Mouse (Mus musculus) liver, adult 2 months (tissue): Measurements from ENCODE around the gene Loxl3. TPM values are rescaled to one million over a fixed set of nuclear protein-coding genes. Genes with fewer than 3 reads are reported as not detected.

Source experiments
- DNase-seq: peaks from one replicate; pipeline ENCODE4 v3.0.0-alpha.2; 2011; ENCODE audit warnings: low read depth, low spot score; ENCODE audit errors: extremely low read depth
- H3K27ac ChIP-seq: fragments of 200-500 bp; replicated peaks from 2 replicates; pipeline ENCODE4 v1.5.1; 2012; ENCODE audit warnings: low read depth, mild to moderate bottlenecking, control low read depth, inconsistent platforms, low read length; ENCODE audit not compliant: insufficient read depth
- H3K27me3 ChIP-seq: fragments of 200-500 bp; 2 replicates; pipeline ENCODE4 v1.6.1; 2012; ENCODE audit warnings: mild to moderate bottlenecking, moderate library complexity, low read length, inconsistent platforms; ENCODE audit not compliant: control insufficient read depth, insufficient read depth
- H3K36me3 ChIP-seq: fragments of 200-500 bp; 2 replicates; pipeline ENCODE4 v1.6.1; 2012; ENCODE audit warnings: low read length, inconsistent platforms; ENCODE audit not compliant: control insufficient read depth, insufficient read depth
- H3K4me1 ChIP-seq: fragments of 200-500 bp; 2 replicates; pipeline ENCODE4 v1.6.1; 2011; ENCODE audit warnings: low read length; ENCODE audit not compliant: control insufficient read depth, insufficient read depth
- H3K4me3 ChIP-seq: fragments of 200-500 bp; 2 replicates; pipeline ENCODE4 v1.5.1; 2011; ENCODE audit warnings: low read depth, mild to moderate bottlenecking, control low read depth, low read length, moderate library complexity; ENCODE audit not compliant: insufficient read depth
- H3K79me2 ChIP-seq: fragments of 200-500 bp; 2 replicates; pipeline ENCODE4 v1.6.1; 2012; ENCODE audit warnings: inconsistent platforms, mild to moderate bottlenecking, low read length, moderate library complexity; ENCODE audit not compliant: control insufficient read depth, insufficient read depth
- H3K9ac ChIP-seq: fragments of 200-500 bp; 2 replicates; pipeline ENCODE4 v1.6.1; 2012; ENCODE audit warnings: low read depth, mild to moderate bottlenecking, control low read depth, inconsistent platforms, low read length
- CTCF ChIP-seq: fragments of 200-500 bp; IDR thresholded peaks from 2 replicates; pipeline ENCODE4 v1.5.1; 2011; ENCODE audit warnings: low read depth, low read length, control low read depth
- POLR2A ChIP-seq: fragments of 200-500 bp; IDR thresholded peaks from 2 replicates; pipeline ENCODE4 v1.6.1; 2011; ENCODE audit warnings: low read length, control low read depth; ENCODE audit not compliant: insufficient read depth; ENCODE audit errors: extremely low read depth
- WGBS: fragments of 180-500 bp; shearing (Covaris S2); methylation state at CpG from one replicate; pipeline ENCODE4 v1.1.7; 2018; 5-methylcytosine and 5-hydroxymethylcytosine counted together
- polyA plus RNA-seq: library from polyadenylated mRNA; depleted of rRNA; stranded (reverse); fragments of >200 nt; gene quantifications from 2 replicates; pipeline ENCODE4 v1.2.3, GENCODE M21; 2012
- total RNA-seq: library from RNA; depleted of rRNA; stranded (reverse); fragments of >200 nt; gene quantifications from 2 replicates; pipeline ENCODE4 v1.2.3, GENCODE M21; 2014

Gene Loxl3
- total and polyA plus RNA-seq, 2 experiments: 1.1 to 1.3 TPM

DNA sequence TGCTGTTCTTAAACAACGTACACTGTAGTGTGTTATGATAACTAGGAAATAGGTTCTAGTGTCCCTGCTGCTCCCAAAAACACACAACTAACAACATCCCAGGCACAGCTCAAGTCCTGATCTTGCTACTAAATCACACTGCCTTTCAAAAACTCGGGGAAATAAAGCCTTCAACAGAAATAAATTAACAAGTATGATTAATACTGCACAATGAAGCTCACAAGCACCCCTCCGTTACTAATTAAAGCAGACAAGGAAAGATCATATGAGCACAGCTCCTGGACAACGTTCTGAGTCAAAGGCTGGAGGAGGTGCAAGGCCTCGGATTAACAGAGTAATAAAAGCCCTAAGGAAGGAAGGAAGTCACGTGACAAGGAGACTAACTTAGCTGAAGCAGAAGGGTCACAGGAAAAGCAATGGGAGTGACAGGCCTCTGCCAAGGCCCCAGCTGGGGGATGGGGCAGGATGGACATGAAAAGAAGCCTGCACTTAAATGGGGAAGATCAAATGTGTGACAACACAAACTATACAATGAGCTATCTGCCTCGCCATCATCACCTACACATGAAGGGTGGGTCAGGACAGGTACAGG, 36.4 kb upstream of the Loxl3 start:
- H3K4me3 ChIP-seq: no peak overlapping the region
- peak; percentile 47 for DNase-seq
- TF ChIP-seq CTCF (no peak), POLR2A (no peak)
- H3K4me1 ChIP-seq: peaks cover 2% of the 10 kb centered on the region; the same call in 1 of the 2 replicates
- no peaks in the 10 kb centered on the region for H3K79me2 ChIP-seq
- 64% methylated on average over 7 of the region's 7 CpGs for WGBS
- no peaks in the 10 kb centered on the region for H3K36me3 ChIP-seq
- H3K27ac ChIP-seq: peak overlapping the region; percentile 75
- no peak overlapping the region; the same call in 1 of the 2 replicates for H3K9ac ChIP-seq
- H3K27me3 ChIP-seq: no peaks in the 10 kb centered on the region

DNA sequence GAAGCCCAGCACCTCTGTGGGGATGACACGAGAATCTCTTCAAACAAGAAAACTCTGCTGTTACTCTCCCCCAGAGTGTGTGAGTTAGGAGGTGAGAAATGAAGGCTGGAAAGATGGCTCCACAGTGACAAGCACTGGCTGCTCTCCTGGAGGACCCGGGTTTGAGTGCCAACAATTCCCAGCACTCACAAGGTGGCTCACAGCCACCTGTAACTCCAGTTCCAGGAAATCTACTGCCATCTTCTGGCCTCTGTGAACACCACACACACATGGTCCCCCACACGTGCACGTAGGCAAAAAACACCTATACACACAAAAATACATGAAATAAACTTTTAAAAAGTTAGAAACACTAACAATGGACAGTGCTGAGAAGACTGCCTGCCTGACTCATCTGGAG, 35.6 kb upstream of the Loxl3 start:
- WGBS: 81% methylated on average over 4 of the region's 4 CpGs
- H3K9ac ChIP-seq: no peak overlapping the region
- H3K79me2 ChIP-seq: no peaks in the 10 kb centered on the region
- H3K27ac ChIP-seq: peak overlapping the region; percentile 75; the same call in 1 of the 2 replicates
- no peaks in the 10 kb centered on the region for H3K36me3 ChIP-seq
- peak; percentile 4 for DNase-seq
- H3K27me3 ChIP-seq: no peaks in the 10 kb centered on the region
- no peak overlapping the region for H3K4me3 ChIP-seq
- TF ChIP-seq CTCF (0 out of 2 replicates have a peak, but pooled peaks have one; percentile 1), POLR2A (no peak)
- peaks cover 2% of the 10 kb centered on the region; the same call in 1 of the 2 replicates for H3K4me1 ChIP-seq

DNA sequence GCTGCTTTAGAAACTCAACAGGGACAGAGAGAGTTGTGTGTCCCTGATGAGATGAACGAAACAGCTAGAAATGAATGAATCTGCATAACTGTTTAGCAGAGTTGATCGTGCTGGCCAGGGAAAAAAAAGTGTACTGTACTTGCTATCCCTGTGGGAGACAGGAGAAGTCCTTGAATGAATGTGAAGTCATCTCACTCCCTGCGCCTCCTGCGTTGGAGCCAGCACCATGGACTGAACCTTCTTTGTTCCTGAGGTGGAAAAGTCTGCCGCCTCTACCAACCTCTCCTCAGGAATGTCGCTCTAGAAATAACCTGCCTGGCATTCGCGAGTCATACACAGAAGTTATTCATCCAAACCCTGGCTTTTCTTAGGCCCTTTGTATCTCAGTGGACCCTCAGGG, 34.0 kb upstream of the Loxl3 start:
- H3K9ac ChIP-seq: no peak overlapping the region
- DNase-seq: no peak
- H3K27me3 ChIP-seq: no peaks in the 10 kb centered on the region
- no peaks in the 10 kb centered on the region for H3K79me2 ChIP-seq
- no peak overlapping the region for H3K27ac ChIP-seq
- 86% methylated on average over 8 of the region's 8 CpGs for WGBS
- H3K4me1 ChIP-seq: peaks cover 2% of the 10 kb centered on the region
- no peaks in the 10 kb centered on the region for H3K36me3 ChIP-seq
- no peak overlapping the region for H3K4me3 ChIP-seq
- TF ChIP-seq CTCF (no peak), POLR2A (no peak)

DNA sequence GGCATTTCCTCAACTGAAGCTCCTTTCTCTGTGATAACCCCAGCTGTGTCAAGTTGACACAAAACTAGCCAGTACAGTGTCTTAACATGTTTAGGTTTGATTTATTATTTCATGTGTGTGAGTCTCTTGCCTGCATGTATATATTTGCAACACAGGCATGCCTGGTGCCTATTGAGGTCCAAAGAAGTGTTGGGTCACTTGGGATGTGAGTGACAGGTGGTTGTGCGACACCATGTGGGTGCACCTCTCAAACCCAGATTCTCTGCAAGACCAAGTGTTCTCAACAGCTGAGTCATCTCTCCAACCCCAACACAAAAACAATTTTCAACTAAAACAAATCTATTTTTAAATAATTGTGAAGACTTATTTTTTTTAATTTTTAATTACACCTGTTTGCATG, 30.9 kb upstream of the Loxl3 start:
- no peaks in the 10 kb centered on the region for H3K27me3 ChIP-seq
- H3K79me2 ChIP-seq: no peaks in the 10 kb centered on the region
- no peaks in the 10 kb centered on the region for H3K36me3 ChIP-seq
- DNase-seq: no peak
- H3K9ac ChIP-seq: no peak overlapping the region
- no peak overlapping the region for H3K27ac ChIP-seq
- H3K4me1 ChIP-seq: peaks cover 2% of the 10 kb centered on the region
- TF ChIP-seq POLR2A (no peak), CTCF (no peak)
- 95% methylated on average over 1 of the region's 1 CpGs for WGBS
- no peak overlapping the region for H3K4me3 ChIP-seq

DNA sequence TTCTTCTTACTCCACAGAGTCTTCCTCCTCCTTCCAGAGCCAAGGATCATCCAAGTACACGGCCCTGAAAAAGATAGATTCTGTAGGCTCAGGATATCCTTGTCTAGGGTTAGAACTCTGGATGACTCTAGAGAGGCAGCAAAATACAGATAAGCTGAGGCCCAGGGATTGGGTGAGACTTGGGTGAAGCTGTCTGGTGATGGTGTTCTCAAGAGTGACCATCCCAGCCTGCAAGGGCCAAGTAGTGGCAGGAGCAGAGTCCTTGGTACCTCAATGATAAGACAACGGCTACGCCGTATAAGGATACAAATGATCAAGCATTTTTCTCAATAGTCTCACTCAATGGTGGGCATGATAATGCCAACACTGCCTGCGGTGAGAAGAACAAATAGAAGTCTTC, 30.1 kb upstream of the Loxl3 start:
- Histone ChIP-seq H3K4me1 (peaks cover 2% of the 10 kb centered on the region), H3K79me2 (no peaks in the 10 kb centered on the region), H3K27ac (no peak overlapping the region), H3K9ac (no peak overlapping the region), H3K36me3 (no peaks in the 10 kb centered on the region), H3K4me3 (no peak overlapping the region), H3K27me3 (no peaks in the 10 kb centered on the region)
- DNase-seq: no peak
- TF ChIP-seq CTCF (no peak), POLR2A (no peak)
- 89% methylated on average over 5 of the region's 5 CpGs for WGBS

DNA sequence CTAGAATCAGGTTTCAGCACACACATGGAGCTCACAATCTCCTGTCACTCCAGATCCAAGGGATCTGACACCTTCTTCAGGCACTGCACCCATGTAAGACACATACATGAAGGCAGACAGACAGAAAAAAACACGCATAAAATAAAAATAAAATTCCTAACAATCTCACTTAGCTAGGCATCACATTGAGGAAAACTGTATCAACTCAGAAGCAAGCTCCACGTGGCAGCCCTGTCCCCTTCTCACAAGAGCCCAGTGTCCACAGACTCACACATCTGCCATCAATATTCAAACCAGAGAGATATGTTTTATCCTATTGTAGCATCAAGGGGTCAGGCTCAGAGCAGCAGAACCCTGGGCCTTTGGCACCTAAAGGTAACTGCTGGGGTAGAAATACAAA, 29.7 kb upstream of the Loxl3 start:
- Histone ChIP-seq H3K4me3 (no peak overlapping the region), H3K27ac (peak overlapping the region; percentile 22; the same call in 1 of the 2 replicates), H3K9ac (no peak overlapping the region)

More for the DNA sequence above, 29.7 kb upstream of the Loxl3 start:
- Histone ChIP-seq H3K27me3 (no peaks in the 10 kb centered on the region), H3K4me1 (peaks cover 2% of the 10 kb centered on the region), H3K36me3 (no peaks in the 10 kb centered on the region), H3K79me2 (no peaks in the 10 kb centered on the region)
- no peak for DNase-seq
- 76% methylated on average over 2 of the region's 2 CpGs for WGBS
- no peak for TF ChIP-seq CTCF
- no peak for TF ChIP-seq POLR2A
